Mouse (Mus musculus) heart, adult 2 months (tissue): ENCODE results near the gene D5Ertd579e. TPM values are rescaled to one million over a fixed set of nuclear protein-coding genes. Genes with fewer than 3 reads are reported as not detected.

ENCODE experiments used
- DNase-seq, 2 experiments: peaks; one replicate each; pipeline ENCODE4 v3.0.0; 2021
- H3K27ac ChIP-seq: fragments of 200-600 bp; 2 replicates; pipeline ENCODE4 v1.8.1; 2022
- H3K27me3 ChIP-seq: fragments of 200-500 bp; 2 replicates; pipeline ENCODE4 v1.6.1; 2012; ENCODE audit warnings: mild to moderate bottlenecking, low read length, inconsistent platforms, mixed read lengths; ENCODE audit not compliant: control insufficient read depth, insufficient read depth
- H3K36me3 ChIP-seq: fragments of 200-500 bp; 2 replicates; pipeline ENCODE4 v1.6.1; 2012; ENCODE audit warnings: low read length, inconsistent platforms; ENCODE audit not compliant: control insufficient read depth, insufficient read depth
- H3K4me1 ChIP-seq: fragments of 200-500 bp; 2 replicates; pipeline ENCODE4 v1.6.1; 2011; ENCODE audit warnings: low read length; ENCODE audit not compliant: control insufficient read depth, insufficient read depth
- H3K4me3 ChIP-seq: fragments of 200-600 bp; 2 replicates; pipeline ENCODE4 v1.8.1; 2022
- H3K79me2 ChIP-seq: fragments of 200-500 bp; replicated peaks from 2 replicates; pipeline ENCODE4 v1.6.1; 2012; ENCODE audit warnings: mild to moderate bottlenecking, inconsistent platforms, low read length, moderate library complexity, mixed read lengths; ENCODE audit not compliant: control insufficient read depth, insufficient read depth
- H3K9ac ChIP-seq: fragments of 200-500 bp; 2 replicates; pipeline ENCODE4 v1.6.1; 2012; ENCODE audit warnings: low read depth, mild to moderate bottlenecking, control low read depth, inconsistent platforms, low read length, mixed read lengths
- CTCF ChIP-seq: fragments of 200-600 bp; IDR thresholded peaks from 2 replicates; pipeline ENCODE4 v1.8.1; 2022; ENCODE audit warnings: antibody characterized with exemption, mild to moderate bottlenecking, moderate library complexity
- EP300 ChIP-seq: fragments of 200-500 bp; IDR thresholded peaks from 2 replicates; pipeline ENCODE4 v1.6.1; 2011; ENCODE audit warnings: low read depth, low read length, control low read depth; ENCODE audit not compliant: insufficient read depth
- POLR2A ChIP-seq: fragments of 200-500 bp; IDR thresholded peaks from 2 replicates; pipeline ENCODE4 v1.6.1; 2011; ENCODE audit warnings: mild to moderate bottlenecking, low read depth, low read length, control low read depth; ENCODE audit not compliant: insufficient read depth
- WGBS: fragments of 180-500 bp; shearing (Covaris S2); methylation state at CpG from one replicate; pipeline ENCODE4 v1.1.7; 2018; 5-methylcytosine and 5-hydroxymethylcytosine counted together
- intact Hi-C: fragments of 180-260 bp; cut with DNase I; formaldehyde crosslinking; loops from one replicate; pipeline ENCODE4 v1.15.1; 2025
- polyA plus RNA-seq: library from polyadenylated mRNA; depleted of rRNA; stranded (reverse); fragments of >200 nt; gene quantifications from 2 replicates; pipeline ENCODE4 v1.2.3, GENCODE M21; 2012
- total RNA-seq, 2 experiments: library from RNA; stranded (reverse); gene quantifications; 2 replicates each; pipeline ENCODE4 v1.2.3; 2021

D5Ertd579e gene
- total and polyA plus RNA-seq, 3 experiments, result 22.5 to 104 (median 81.8) TPM

- no peaks in the 10 kb centered on the region for H3K27me3 ChIP-seq
- peaks cover 6% of the 10 kb centered on the region for H3K4me1 ChIP-seq
- peaks cover 6% of the 10 kb centered on the region for H3K79me2 ChIP-seq
- no peak overlapping the region for H3K9ac ChIP-seq
- 61% methylated on average over 2 of the region's 2 CpGs for WGBS
- H3K36me3 ChIP-seq, result peaks cover 13% of the 10 kb centered on the region
- no peak for TF ChIP-seq EP300
- TF ChIP-seq POLR2A, result no peak
- TF ChIP-seq CTCF, result no peak
- no peak for DNase-seq
- H3K27ac ChIP-seq, result no peak overlapping the region
- H3K4me3 ChIP-seq, result no peak overlapping the region
- intact Hi-C loops, result loop anchor here (2.0 to 5.0 kb wide), 2 partner anchors 45 to 91 kb away; no protein-coding TSS in a partner anchor
Observed at GRCm38 (mm10) chr5:36693651-36694050, 2.2 kb downstream of the D5Ertd579e start.

- 19% methylated on average over 1 of the region's 1 CpGs for WGBS
- Histone ChIP-seq H3K4me3 (no peak overlapping the region), H3K79me2 (peaks cover 11% of the 10 kb centered on the region), H3K9ac (no peak overlapping the region), H3K36me3 (peaks cover 13% of the 10 kb centered on the region), H3K4me1 (peaks cover 6% of the 10 kb centered on the region), H3K27ac (no peak overlapping the region), H3K27me3 (no peaks in the 10 kb centered on the region)
- no peak for DNase-seq
- TF ChIP-seq CTCF (no peak), EP300 (no peak), POLR2A (no peak)
- intact Hi-C loops, result loop anchor here (5.0 kb wide), 1 partner anchor 89 kb away; no protein-coding TSS in a partner anchor
Observed at GRCm38 (mm10) chr5:36691423-36691822, 4.4 kb downstream of the D5Ertd579e start.

DNA sequence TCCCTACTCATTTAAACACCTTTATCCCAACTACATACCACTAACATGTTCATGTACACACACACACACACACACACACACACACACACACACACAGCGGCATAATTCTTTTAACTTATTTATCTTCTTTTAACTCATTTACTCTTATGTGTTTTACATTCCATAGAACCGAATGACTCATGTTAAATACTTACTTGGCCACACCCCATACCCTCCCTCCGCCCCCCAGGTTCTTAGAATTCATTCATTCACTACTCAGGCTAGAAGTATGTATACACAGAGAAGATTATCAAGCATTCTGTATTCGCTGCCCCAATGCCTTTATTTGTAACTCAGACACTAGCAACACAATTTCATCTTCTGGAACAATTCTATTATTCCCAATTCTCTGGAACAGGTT, 10.7 kb downstream of the D5Ertd579e start:
- 83% methylated on average over 4 of the region's 4 CpGs for WGBS
- TF ChIP-seq POLR2A (no peak), EP300 (no peak), CTCF (no peak)
- Histone ChIP-seq H3K4me3 (no peak overlapping the region), H3K36me3 (peaks cover 9% of the 10 kb centered on the region), H3K4me1 (peaks cover 8% of the 10 kb centered on the region), H3K27ac (no peak overlapping the region), H3K27me3 (no peaks in the 10 kb centered on the region), H3K79me2 (peaks cover 14% of the 10 kb centered on the region), H3K9ac (no peak overlapping the region)
- DNase-seq, result no peak
- intact Hi-C loops, result no loop called here

- Histone ChIP-seq H3K79me2 (peaks cover 15% of the 10 kb centered on the region), H3K27me3 (no peaks in the 10 kb centered on the region), H3K9ac (no peak overlapping the region), H3K27ac (no peak overlapping the region), H3K36me3 (peaks cover 14% of the 10 kb centered on the region), H3K4me3 (no peak overlapping the region), H3K4me1 (peaks cover 11% of the 10 kb centered on the region)
- 60% methylated on average over 1 of the region's 1 CpGs for WGBS
- intact Hi-C loops, result no loop called here
- TF ChIP-seq POLR2A (no peak), EP300 (no peak), CTCF (no peak)
- no peak for DNase-seq
Observed at GRCm38 (mm10) chr5:36683586-36683985, 12.2 kb downstream of the D5Ertd579e start.

DNA sequence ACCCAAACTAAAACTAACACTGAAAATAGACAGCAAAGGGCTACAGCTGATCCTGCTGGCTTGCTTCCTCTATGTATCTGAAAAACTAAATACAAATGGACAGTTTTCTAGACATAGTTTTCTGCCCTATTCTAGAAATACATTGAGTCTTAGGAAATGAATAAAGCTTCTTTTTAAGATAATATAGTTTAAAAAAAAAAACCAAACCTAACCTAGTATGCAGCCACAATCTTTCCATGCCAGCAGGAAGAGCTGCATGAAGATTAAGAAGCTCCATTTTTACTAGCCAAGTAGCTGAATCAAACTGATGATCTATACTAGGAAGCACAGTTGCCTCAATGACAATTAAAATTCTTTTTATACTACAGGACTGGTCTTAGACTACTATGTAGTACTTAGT, 14.6 kb downstream of the D5Ertd579e start:
- H3K4me3 ChIP-seq, result no peak overlapping the region
- peak overlapping the region; percentile 7; the same call in 1 of the 2 replicates for H3K27ac ChIP-seq
- no peak overlapping the region for H3K9ac ChIP-seq
- peaks cover 16% of the 10 kb centered on the region for H3K36me3 ChIP-seq
- intact Hi-C loops, result no loop called here
- H3K79me2 ChIP-seq, result peaks cover 12% of the 10 kb centered on the region
- no peak for DNase-seq
- peaks cover 12% of the 10 kb centered on the region for H3K4me1 ChIP-seq
- no peaks in the 10 kb centered on the region for H3K27me3 ChIP-seq
- TF ChIP-seq POLR2A, result no peak

DNA sequence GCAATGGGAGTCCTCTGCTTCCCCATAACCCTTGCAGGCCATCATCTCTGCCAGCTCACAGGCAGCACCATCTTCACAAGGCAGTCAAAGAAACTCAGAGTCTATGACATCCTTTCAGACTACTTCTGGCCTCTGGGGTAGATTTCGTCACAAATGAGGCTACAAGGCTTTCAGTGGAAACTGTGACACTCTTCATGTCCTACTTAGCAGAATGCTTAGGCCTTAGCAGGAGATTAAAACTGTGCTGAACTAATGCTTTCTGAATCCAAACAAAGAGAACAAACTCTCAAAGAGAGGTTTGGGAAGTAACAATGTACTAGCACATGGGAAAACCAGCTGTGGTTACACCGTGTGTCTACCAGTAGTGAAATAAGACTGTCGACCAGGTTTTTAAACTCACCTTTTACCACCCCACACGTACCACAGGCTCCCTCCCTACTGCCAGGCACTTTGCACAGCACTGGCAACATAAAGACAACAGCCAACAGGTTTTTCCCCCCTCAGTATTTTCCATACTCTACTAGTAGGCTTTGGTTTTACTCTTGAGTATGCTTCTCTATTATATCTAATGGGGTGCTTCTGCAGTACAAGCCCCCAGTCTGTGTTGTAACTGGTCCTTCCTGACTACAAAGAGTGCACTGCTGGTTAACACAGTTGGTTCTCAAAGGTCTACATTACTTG, 15.8 kb downstream of the D5Ertd579e start:
- intact Hi-C loops, result no loop called here
- no peaks in the 10 kb centered on the region for H3K27me3 ChIP-seq

More for the DNA sequence above, 15.8 kb downstream of the D5Ertd579e start:
- H3K4me3 ChIP-seq, result no peak overlapping the region
- H3K79me2 ChIP-seq, result peaks cover 10% of the 10 kb centered on the region
- TF ChIP-seq CTCF, result no peak
- no peak for TF ChIP-seq EP300
- no peak for TF ChIP-seq POLR2A
- no peak for DNase-seq
- H3K27ac ChIP-seq, result no peak overlapping the region; the same call in 1 of the 2 replicates
- H3K36me3 ChIP-seq, result peaks cover 16% of the 10 kb centered on the region
- 53% methylated on average over 4 of the region's 4 CpGs for WGBS
- peaks cover 14% of the 10 kb centered on the region for H3K4me1 ChIP-seq
- H3K9ac ChIP-seq, result no peak overlapping the region
